Mouse (Mus musculus): ENCODE data around the gene Hes2.

DNA sequence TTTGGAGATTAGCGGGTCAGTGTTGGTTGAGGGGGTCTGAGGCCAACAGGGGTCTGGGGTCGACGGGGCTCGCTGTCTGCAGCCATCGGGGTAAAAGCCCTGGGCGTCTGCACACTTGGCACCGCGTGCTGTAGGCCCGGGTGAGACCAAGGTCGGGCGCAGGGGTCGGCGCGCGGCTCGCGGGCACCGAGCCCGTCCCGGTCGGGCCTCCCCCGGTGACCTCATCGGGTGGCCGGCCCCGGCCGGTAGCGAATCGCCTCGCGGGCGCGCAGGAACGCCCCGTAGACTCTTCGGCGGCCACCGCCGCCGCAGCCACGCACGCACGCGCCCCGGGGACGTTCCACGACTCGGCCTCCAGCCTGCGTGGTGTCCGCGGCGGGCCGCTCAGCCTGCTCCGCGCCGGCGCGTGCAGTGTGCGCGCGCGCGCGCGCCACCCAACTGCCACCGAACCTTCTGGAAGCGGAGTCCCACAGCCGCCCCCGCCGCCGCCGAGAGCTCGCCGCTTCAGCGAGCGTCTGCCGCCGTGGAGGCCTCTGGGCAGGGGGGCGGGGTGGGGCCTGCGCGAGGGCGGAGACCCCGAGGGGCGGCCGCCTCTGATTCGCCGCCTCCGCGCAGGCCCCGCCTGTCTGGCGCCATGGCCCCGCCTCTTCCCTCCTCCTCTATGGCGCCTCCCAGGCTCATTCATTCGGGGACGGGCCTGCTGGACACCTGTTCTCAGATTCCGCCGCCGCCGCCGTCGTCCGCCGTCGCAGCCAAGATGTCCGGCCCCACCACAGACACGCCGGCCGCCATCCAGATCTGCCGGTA is 19.1 kb downstream of the Hes2 start, which contains the start of gene Acot7:
- TF ChIP-seq CTCF (IDR thresholded peaks at IDR 0.05; ENCODE audit: low read depth) (no peak), EP300 (IDR thresholded peaks at IDR 0.05; ENCODE audit: low read depth) (no peak)

All from liver, postnatal 0 days (tissue).